Mouse (Mus musculus) urinary bladder, postnatal 10 days (tissue): Measurements from ENCODE around the gene Depdc1b.

ENCODE experiments used
- DNase-seq: peaks from one replicate; pipeline ENCODE4 v3.0.0; 2022; ENCODE audit warnings: low spot score

Depdc1b gene

GRCm38 (mm10) chr13:108315702-108316486, at the start of gene Depdc1b:
Depdc1b (plus strand) TSS chr13:108316332.
- peak; percentile 80 for DNase-seq

- no peak for DNase-seq
Measured at GRCm38 (mm10) chr13:108267841-108268634, 48.1 kb upstream of the Depdc1b start.

GRCm38 (mm10) chr13:108271458-108272148, 44.5 kb upstream of the Depdc1b start:
- no peak for DNase-seq

- DNase-seq = no peak
Measured at GRCm38 (mm10) chr13:108272332-108272731, 43.8 kb upstream of the Depdc1b start.

GRCm38 (mm10) chr13:108273034-108273433, 43.1 kb upstream of the Depdc1b start:
- DNase-seq = no peak

GRCm38 (mm10) chr13:108273456-108273855, 42.7 kb upstream of the Depdc1b start:
- DNase-seq = no peak

GRCm38 (mm10) chr13:108276561-108276960, 39.6 kb upstream of the Depdc1b start:
- no peak for DNase-seq

GRCm38 (mm10) chr13:108277320-108277719, 38.8 kb upstream of the Depdc1b start:
- no peak for DNase-seq

GRCm38 (mm10) chr13:108278592-108278991, 37.5 kb upstream of the Depdc1b start:
- DNase-seq = no peak

GRCm38 (mm10) chr13:108284312-108284711, 31.8 kb upstream of the Depdc1b start:
- DNase-seq = no peak

GRCm38 (mm10) chr13:108287953-108288352, 28.2 kb upstream of the Depdc1b start:
- DNase-seq = no peak

- DNase-seq = no peak
Measured at GRCm38 (mm10) chr13:108289436-108289835, 26.7 kb upstream of the Depdc1b start.

GRCm38 (mm10) chr13:108290314-108290713, 25.8 kb upstream of the Depdc1b start:
- no peak for DNase-seq

GRCm38 (mm10) chr13:108297350-108298093, 18.6 kb upstream of the Depdc1b start:
- DNase-seq = no peak

GRCm38 (mm10) chr13:108298241-108298640, 17.9 kb upstream of the Depdc1b start:
- DNase-seq = no peak

GRCm38 (mm10) chr13:108300346-108300950, 15.7 kb upstream of the Depdc1b start:
- DNase-seq = no peak

GRCm38 (mm10) chr13:108301411-108301810, 14.7 kb upstream of the Depdc1b start:
- no peak for DNase-seq

GRCm38 (mm10) chr13:108302957-108303675, 13.0 kb upstream of the Depdc1b start:
- DNase-seq = no peak

- DNase-seq = no peak
Measured at GRCm38 (mm10) chr13:108303841-108304240, 12.3 kb upstream of the Depdc1b start.

- DNase-seq = no peak
Measured at GRCm38 (mm10) chr13:108304680-108305079, 11.5 kb upstream of the Depdc1b start.

GRCm38 (mm10) chr13:108316487-108316903, 363 bp downstream of the Depdc1b start:
- DNase-seq = no peak
